Mouse (Mus musculus): ENCODE results near the gene Dnajb14. TPM values are rescaled to one million over a fixed set of nuclear protein-coding genes. Genes with fewer than 3 reads are reported as not detected.

The Dnajb14 gene
- 11.4 and 13.9 TPM in 2 replicates for polyA plus RNA-seq (2021; fragmentation: Nextera tagmentation)
- long read RNA-seq, experiment 1, full-length matches to known transcripts: 54 of 92 reads
- long read RNA-seq, experiment 1, partial matches to known transcripts: 6 of 92 reads
- long read RNA-seq, experiment 1, other reads (novel, unspliced or antisense): 32 of 92 reads
- long read RNA-seq, experiment 2, full-length matches to known transcripts: 100 of 135 reads
- long read RNA-seq, experiment 2, partial matches to known transcripts: 4 of 135 reads
- long read RNA-seq, experiment 2, other reads (novel, unspliced or antisense): 31 of 135 reads

GRCm38 (mm10) chr3:137867437-137868093 is at the start of gene Dnajb14:
TSS of gene Dnajb14 (plus strand) at chr3:137867675.

DNA sequence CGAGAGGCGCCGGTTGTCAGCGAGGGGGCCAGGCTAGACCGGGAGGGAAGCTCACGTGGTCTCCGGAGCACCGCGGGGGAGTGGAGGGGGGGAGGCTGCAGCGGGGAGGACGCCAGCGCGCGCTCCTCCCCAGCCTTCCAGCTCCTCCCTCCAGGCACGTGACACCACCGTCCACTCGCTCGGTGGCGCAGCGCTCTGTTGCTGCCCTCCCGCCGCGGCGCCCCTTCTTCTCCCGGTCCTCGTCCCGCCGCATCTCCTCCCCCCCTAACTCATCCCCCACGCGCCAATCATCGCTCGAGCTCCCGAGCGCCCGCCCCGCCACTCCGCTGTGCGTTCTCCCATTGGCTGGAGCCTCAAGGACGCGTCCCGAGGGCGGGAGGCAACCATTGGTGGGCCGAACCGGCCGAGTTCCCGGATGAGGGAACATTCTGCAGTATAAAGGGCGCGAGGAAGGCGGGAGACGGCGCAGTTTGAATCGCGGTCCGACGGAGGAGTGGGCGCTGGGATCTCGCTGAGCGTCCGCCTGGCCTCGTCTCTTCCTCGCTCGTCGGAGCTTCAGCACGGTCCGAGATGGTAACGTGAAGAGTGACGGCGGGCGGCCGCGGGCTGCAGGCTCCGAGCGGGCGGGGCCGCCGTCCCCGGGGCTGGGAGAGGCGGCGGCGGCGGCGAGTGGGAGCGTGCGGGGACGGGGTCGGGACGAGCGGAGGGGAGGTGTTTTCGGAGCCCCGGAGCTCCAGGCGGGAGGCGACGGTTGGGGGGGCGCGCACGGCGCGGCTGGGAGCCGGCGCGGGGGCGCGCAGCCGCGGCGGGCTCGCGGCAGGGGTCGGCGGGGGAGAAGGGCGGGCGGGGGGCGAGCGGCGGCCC is 3.1 kb upstream of the Dnajb14 start, which contains the start of gene H2afz:
Gene H2afz, plus strand, starts transcription at position 364 of the 864 bp plus-strand sequence.

DNA sequence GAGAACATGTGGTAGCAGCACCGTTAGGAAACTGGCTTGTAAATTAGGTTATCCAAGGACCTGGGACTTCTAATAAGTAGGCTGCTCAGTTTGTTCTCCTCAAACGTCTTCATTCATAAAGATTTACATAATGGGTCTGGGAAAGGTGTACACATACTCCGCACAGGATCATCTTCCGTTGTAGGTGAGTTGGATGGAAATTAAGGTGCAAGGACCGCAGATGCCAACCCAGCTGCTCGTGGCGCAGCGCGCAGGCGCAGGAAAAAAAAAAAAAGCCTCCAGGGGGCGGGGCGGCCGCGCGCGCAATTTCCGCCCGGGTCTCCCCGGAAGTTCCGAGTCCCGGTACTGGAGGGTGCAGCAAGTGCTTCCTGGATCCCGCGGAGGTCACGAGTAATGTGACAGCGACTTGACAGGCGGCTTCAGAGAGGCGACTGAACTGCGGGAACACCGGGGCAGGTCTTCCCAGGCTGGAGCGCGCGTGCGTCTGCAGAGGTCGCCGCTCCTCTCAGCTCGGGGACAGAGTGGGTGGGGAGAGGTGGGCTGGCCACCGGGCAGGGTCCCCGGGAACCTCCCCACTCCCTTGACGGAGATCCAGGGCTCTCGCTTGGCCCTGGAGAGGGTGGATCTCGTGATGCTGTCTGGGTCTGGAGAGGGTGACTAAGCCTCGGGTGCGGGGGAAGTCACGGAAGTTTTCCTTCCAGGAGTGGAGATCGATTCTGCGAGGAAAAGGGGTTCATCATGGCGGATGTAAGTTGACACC is 50.9 kb downstream of the Dnajb14 start, which contains the start of gene Lamtor3:
Gene Lamtor3, plus strand, starts transcription at position 335 of the 760 bp plus-strand sequence.

Other genes starting within 250 kb of the Dnajb14 start
- gene Ddit4l, start 246.1 kb upstream of the Dnajb14 start, polyA plus RNA-seq (2021; fragmentation: Nextera tagmentation): 15.5 and 25.0 TPM in 2 replicates
- not detected in 2 replicates for gene Gm21962, start 196.2 kb upstream of the Dnajb14 start, polyA plus RNA-seq (2021; fragmentation: Nextera tagmentation)
- 697 and 714 TPM in 2 replicates for gene H2afz, start 3.2 kb upstream of the Dnajb14 start, polyA plus RNA-seq (2021; fragmentation: Nextera tagmentation)
- gene Lamtor3, start 50.8 kb downstream of the Dnajb14 start, polyA plus RNA-seq (2021; fragmentation: Nextera tagmentation): 107 and 110 TPM in 2 replicates
- gene Dapp1, start 113.9 kb downstream of the Dnajb14 start, polyA plus RNA-seq (2021; fragmentation: Nextera tagmentation): 4.1 and 5.3 TPM in 2 replicates
- 0.18 and 0.20 TPM in 2 replicates for gene 1110002E22Rik, start 197.4 kb downstream of the Dnajb14 start, polyA plus RNA-seq (2021; fragmentation: Nextera tagmentation)
- gene Gm5105, start 199.7 kb downstream of the Dnajb14 start, polyA plus RNA-seq (2021; fragmentation: Nextera tagmentation): 0.09 and 0.14 TPM in 2 replicates